Mouse (Mus musculus): ENCODE data around the gene Tspan15.

DNA sequence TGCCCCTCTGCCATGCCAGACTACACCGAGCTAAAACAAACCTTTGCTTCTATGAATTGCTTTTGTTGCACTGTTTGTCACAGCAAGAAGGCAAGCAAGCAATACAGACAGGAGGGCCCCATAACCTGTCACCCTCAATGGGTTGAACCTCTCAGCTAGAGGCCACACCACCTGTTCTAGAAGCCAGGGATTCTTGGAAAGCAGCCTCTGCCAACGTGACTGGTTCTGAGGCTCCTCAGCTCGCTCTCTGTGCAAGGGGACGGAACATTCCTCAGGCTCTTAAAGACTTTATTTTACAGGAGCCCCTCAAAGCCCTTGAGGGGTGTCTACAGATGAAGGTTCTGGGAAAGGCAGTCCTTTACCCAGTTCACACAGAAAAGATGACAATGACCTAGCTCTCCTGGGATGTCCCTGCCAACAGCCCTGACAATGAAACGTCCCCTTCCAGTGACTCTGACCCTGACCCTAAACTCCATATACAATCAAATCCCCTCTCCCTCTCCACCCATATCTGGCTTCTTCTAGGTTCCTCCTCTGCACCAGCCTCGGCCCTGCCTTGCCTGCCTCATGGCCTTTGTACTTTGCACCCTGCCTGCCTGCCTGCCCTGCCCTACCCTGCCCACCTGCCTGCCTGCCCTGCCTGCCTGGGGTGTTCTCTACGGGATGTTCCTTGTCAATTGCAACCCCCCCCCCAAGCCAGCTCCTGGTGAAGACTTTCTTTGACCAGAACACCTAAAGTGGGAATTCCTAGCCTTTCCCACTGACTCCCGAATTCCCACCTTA is 10.1 kb downstream of the Tspan15 start:
- TF ChIP-seq MAFK (IDR thresholded peaks at IDR 0.05; ENCODE audit: insufficient read depth, low read depth, low read length) (no peak), ZC3H11A (IDR thresholded peaks at IDR 0.05; ENCODE audit: borderline replicate concordance, low read depth, low read length) (no peak), CHD2 (IDR thresholded peaks at IDR 0.05; ENCODE audit: low read depth, low read length) (no peak), ZNF384 (IDR thresholded peaks at IDR 0.05; ENCODE audit: low read depth, low read length) (no peak), HCFC1 (IDR thresholded peaks at IDR 0.05; ENCODE audit: borderline replicate concordance, insufficient read depth, low read length) (no peak)

All from ES-E14 (cell line).